Mouse (Mus musculus) ES-Bruce4 (cell line): ENCODE measurements around the gene Cish. TPM values are rescaled to one million over a fixed set of nuclear protein-coding genes. Genes with fewer than 3 reads are reported as not detected.
A peak's percentile ranks its signal among the peaks of the same experiment; 100 is the strongest.
"Not testable (repeated sequence)": the region's sequence is repeated elsewhere in the genome, so short reads cannot be mapped to it uniquely, and the experiment has no call there.

Experiments
- H3K27ac ChIP-seq: 2 replicates; pipeline ENCODE4 v1.5.1; 2012; ENCODE audit warnings: low read length, inconsistent platforms; ENCODE audit not compliant: insufficient read depth
- H3K27me3 ChIP-seq: 2 replicates; pipeline ENCODE4 v1.6.1; 2012; ENCODE audit warnings: mild to moderate bottlenecking, low read length, inconsistent platforms; ENCODE audit not compliant: control insufficient read depth, poor library complexity, insufficient read depth, severe bottlenecking
- H3K36me3 ChIP-seq: 2 replicates; pipeline ENCODE4 v1.6.1; 2012; ENCODE audit warnings: inconsistent platforms, mild to moderate bottlenecking, low read length, moderate library complexity; ENCODE audit not compliant: control insufficient read depth, poor library complexity, insufficient read depth, severe bottlenecking
- H3K4me1 ChIP-seq: one replicate; pipeline ENCODE4 v1.8.1; 2011; ENCODE audit warnings: low read length; ENCODE audit not compliant: control insufficient read depth, insufficient read depth
- H3K4me3 ChIP-seq: 2 replicates; pipeline ENCODE4 v1.5.1; 2011; ENCODE audit warnings: low read depth, mild to moderate bottlenecking, low read length
- H3K9ac ChIP-seq: 2 replicates; pipeline ENCODE4 v1.6.1; 2012; ENCODE audit warnings: low read depth, mild to moderate bottlenecking, inconsistent platforms; ENCODE audit not compliant: poor library complexity, severe bottlenecking
- H3K9me3 ChIP-seq: replicated peaks from 2 replicates; pipeline ENCODE4 v1.6.1; 2012; ENCODE audit warnings: mild to moderate bottlenecking, low read length, inconsistent platforms; ENCODE audit not compliant: control insufficient read depth, poor library complexity, insufficient read depth, severe bottlenecking
- CTCF ChIP-seq: IDR thresholded peaks from one replicate; pipeline ENCODE4 v1.8.1; 2011; ENCODE audit warnings: low read depth, low read length
- EP300 ChIP-seq: IDR thresholded peaks from 2 replicates; pipeline ENCODE4 v1.6.1; 2011; ENCODE audit warnings: low read depth, low read length; ENCODE audit not compliant: insufficient read depth
- POLR2A ChIP-seq: IDR thresholded peaks from one replicate; pipeline ENCODE4 v1.8.1; 2011; ENCODE audit warnings: low read length; ENCODE audit not compliant: insufficient read depth
- polyA plus RNA-seq: library from polyadenylated mRNA; stranded (reverse); fragments of >200 nt; gene quantifications from 2 replicates; pipeline ENCODE4 v1.2.4, GENCODE M21; 2011; ENCODE audit warnings: low read depth; ENCODE audit not compliant: missing spikeins, insufficient read depth, insufficient read length

The Cish gene
- polyA plus RNA-seq, 1 experiment = 13.7 TPM

GRCm38 (mm10) chr9:107305601-107306542, 10.0 kb downstream of the Cish start:
- 0 out of 2 replicates have a peak, but pooled peaks have one; percentile 56 for TF ChIP-seq EP300
- TF ChIP-seq POLR2A = no peak
- no peak for TF ChIP-seq CTCF
- peak overlapping the region; percentile 55 for H3K27ac ChIP-seq
- H3K27me3 ChIP-seq = no peaks in the 10 kb centered on the region
- peaks cover 3% of the 10 kb centered on the region for H3K4me1 ChIP-seq
- H3K9ac ChIP-seq = no peak overlapping the region
- H3K9me3 ChIP-seq = no peaks in the 10 kb centered on the region
- no peak overlapping the region for H3K4me3 ChIP-seq
- H3K36me3 ChIP-seq = peaks cover 7% of the 10 kb centered on the region

- H3K36me3 ChIP-seq, H3K27ac ChIP-seq, H3K4me1 ChIP-seq, H3K9me3 ChIP-seq, H3K4me3 ChIP-seq, H3K27me3 ChIP-seq, H3K9ac ChIP-seq: not testable (repeated sequence)
Measured at GRCm38 (mm10) chr9:107306673-107307072, 10.8 kb downstream of the Cish start.

- no peak overlapping the region for H3K4me3 ChIP-seq
- no peaks in the 10 kb centered on the region for H3K36me3 ChIP-seq
- H3K27me3 ChIP-seq = no peaks in the 10 kb centered on the region
- TF ChIP-seq POLR2A = no peak
- no peaks in the 10 kb centered on the region for H3K4me1 ChIP-seq
- no peaks in the 10 kb centered on the region for H3K9me3 ChIP-seq
- no peak overlapping the region for H3K27ac ChIP-seq
- H3K9ac ChIP-seq = no peak overlapping the region
Measured at GRCm38 (mm10) chr9:107307099-107307872, 11.5 kb downstream of the Cish start.

- H3K4me1 ChIP-seq = no peaks in the 10 kb centered on the region
- H3K36me3 ChIP-seq = no peaks in the 10 kb centered on the region
- H3K27me3 ChIP-seq = no peaks in the 10 kb centered on the region
- no peaks in the 10 kb centered on the region for H3K9me3 ChIP-seq
- no peak overlapping the region for H3K4me3 ChIP-seq
- no peak overlapping the region for H3K9ac ChIP-seq
- H3K27ac ChIP-seq = no peak overlapping the region
- TF ChIP-seq EP300 (no peak), CTCF (no peak), POLR2A (no peak)
Measured at GRCm38 (mm10) chr9:107307886-107308285, 12.1 kb downstream of the Cish start.

GRCm38 (mm10) chr9:107308346-107309000, 12.6 kb downstream of the Cish start:
- Histone ChIP-seq H3K4me1 (no peaks in the 10 kb centered on the region), H3K4me3 (no peak overlapping the region), H3K9me3 (no peaks in the 10 kb centered on the region), H3K9ac (no peak overlapping the region), H3K36me3 (no peaks in the 10 kb centered on the region), H3K27me3 (no peaks in the 10 kb centered on the region), H3K27ac (no peak overlapping the region)
- no peak for TF ChIP-seq EP300
- no peak for TF ChIP-seq POLR2A

GRCm38 (mm10) chr9:107309171-107309570, 13.3 kb downstream of the Cish start:
- H3K36me3 ChIP-seq = no peaks in the 10 kb centered on the region
- H3K4me1 ChIP-seq = no peaks in the 10 kb centered on the region
- H3K9me3 ChIP-seq = no peaks in the 10 kb centered on the region
- TF ChIP-seq CTCF = no peak
- TF ChIP-seq EP300 = no peak
- no peak for TF ChIP-seq POLR2A
- H3K9ac ChIP-seq = no peak overlapping the region
- no peaks in the 10 kb centered on the region for H3K27me3 ChIP-seq
- H3K4me3 ChIP-seq = no peak overlapping the region
- H3K27ac ChIP-seq = no peak overlapping the region
